Mouse (Mus musculus): Measurements from ENCODE around the gene Lrp11. TPM values are rescaled to one million over a fixed set of nuclear protein-coding genes. Genes with fewer than 3 reads are reported as not detected.

The Lrp11 gene
- total RNA-seq, 2 experiments from 2014 or later, result 197 to 200 TPM

DNA sequence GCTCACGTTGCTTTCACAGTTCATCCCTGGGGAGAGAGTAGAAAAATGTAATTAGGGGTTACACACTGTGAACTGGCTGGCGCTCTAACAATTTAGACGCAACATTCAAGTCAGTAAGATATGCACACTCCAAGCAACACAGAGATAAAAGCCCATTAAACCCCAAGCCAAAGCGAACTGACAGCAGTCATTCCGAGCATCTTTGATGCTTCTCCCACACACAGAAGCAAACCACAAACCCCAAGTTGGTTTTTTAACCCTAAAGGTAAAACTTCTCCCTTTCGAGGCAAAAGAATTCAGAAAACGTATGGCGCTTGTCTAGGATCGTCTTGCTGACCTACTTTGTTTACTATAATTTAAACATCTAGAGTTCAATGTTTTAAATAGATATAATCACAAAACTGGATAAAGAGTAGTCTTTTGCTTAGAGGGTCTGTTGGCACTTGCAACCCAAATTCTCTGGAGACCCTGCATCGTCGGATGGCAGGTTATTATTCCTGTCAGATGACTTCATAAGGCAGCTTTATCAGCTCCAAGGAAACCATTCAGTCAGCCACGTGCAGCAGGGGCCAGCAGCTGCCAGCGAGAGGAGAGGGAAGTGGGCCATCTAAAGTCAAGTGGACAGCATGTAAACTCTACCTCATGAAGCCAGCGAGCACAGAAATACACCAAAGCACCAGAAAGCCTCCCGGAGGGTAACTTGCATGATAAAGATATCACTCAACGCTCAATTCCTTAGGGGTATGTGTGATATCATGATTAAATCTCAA, 41.5 kb downstream of the Lrp11 start:
- no peak overlapping the region for H3K27ac ChIP-seq
- TF ChIP-seq CTCF (conservative IDR thresholded peaks at IDR 0.05), result no peak
- no peak overlapping the region for H3K4me3 ChIP-seq
- DNase-seq (ENCODE audit: low spot score in 2 of 2), result no peak

DNA sequence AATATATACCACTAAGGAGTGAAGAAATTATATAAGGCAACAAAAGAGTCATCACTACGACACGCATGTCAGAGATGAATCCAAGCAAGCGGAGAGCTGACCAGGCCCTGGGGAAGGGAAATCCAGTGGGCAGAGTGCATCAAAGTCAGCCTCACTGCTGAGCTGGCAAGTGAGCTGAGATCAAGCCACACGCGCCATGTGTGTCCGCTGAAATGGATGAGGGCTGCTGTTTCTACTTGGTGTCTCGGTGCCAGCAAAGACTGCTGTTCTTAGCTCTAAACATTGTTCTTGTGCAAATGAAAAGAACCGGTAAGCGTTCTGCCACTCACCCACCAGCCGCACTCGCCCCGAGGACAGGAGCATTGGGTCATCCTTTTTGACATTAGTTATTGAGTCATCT, 50.8 kb downstream of the Lrp11 start:
- Histone ChIP-seq H3K4me3 (no peak overlapping the region), H3K27ac (no peak overlapping the region)
- DNase-seq (ENCODE audit: low spot score in 2 of 2), result no peak
- TF ChIP-seq CTCF (conservative IDR thresholded peaks at IDR 0.05), result no peak

DNA sequence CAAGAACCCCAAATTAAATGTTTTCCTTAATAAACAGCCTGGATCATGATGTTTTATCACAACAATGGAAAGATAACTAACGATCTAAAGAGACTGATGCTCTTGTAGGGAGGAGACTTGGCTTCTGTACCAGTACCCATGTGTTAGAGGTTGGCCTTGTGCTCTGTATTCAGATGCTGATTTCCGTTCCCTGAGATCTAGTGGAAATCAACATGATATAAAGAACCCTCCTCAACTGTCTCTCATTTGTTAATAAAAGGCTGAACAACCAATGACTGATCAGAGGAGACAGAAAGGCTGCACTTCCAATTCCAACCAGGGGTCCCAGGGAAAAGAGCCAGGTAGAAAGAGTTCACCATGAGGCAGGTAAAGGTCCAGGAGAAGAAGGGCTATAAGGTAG, 56.3 kb downstream of the Lrp11 start:
- Histone ChIP-seq H3K4me3 (no peak overlapping the region), H3K27ac (no peak overlapping the region)
- TF ChIP-seq CTCF (conservative IDR thresholded peaks at IDR 0.05), result no peak
- DNase-seq (ENCODE audit: low spot score in 2 of 2), result no peak

DNA sequence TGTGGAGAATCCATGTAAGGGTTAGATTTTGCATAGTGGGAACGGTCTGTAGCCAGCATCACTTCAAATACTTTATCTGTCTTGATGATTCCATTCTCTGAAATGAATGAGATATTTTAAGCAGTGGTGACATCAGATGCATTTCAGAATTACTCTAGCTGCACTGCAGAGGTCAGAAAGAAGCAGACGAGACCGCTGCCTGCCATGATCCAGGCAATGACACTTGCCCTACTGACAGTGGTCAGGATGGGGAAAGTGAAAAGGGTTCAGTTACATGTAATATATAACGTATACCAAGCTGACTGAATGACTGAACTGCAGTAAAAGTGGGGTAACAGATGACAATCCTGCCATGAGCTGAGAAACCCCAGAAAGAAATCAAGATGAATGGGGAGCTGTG, 59.5 kb downstream of the Lrp11 start:
- no peak for TF ChIP-seq CTCF (conservative IDR thresholded peaks at IDR 0.05)
- no peak overlapping the region for H3K27ac ChIP-seq
- no peak for DNase-seq (ENCODE audit: low spot score in 2 of 2)
- no peak overlapping the region for H3K4me3 ChIP-seq

DNA sequence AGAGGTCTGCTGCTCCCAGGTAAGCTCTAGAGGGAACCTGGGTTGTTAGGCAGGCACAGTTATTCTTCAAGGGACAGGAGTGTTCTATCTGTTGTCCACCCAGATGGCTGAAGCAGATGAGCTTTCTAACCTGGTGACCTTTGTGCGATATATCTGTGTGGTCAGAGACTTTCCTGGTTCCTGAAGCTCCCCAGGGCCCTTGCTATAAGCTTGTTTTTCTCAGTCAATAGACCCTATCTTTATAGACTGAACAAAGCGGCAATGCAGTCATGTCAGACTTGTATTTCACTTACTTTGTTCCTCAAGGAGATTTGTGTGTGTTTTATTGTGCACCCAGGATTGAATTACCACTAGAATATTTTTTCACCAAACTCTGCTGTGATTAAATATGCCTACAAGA, 61.5 kb downstream of the Lrp11 start:
- no peak for DNase-seq (ENCODE audit: low spot score in 2 of 2)
- Histone ChIP-seq H3K4me3 (no peak overlapping the region), H3K27ac (no peak overlapping the region)
- no peak for TF ChIP-seq CTCF (conservative IDR thresholded peaks at IDR 0.05)

DNA sequence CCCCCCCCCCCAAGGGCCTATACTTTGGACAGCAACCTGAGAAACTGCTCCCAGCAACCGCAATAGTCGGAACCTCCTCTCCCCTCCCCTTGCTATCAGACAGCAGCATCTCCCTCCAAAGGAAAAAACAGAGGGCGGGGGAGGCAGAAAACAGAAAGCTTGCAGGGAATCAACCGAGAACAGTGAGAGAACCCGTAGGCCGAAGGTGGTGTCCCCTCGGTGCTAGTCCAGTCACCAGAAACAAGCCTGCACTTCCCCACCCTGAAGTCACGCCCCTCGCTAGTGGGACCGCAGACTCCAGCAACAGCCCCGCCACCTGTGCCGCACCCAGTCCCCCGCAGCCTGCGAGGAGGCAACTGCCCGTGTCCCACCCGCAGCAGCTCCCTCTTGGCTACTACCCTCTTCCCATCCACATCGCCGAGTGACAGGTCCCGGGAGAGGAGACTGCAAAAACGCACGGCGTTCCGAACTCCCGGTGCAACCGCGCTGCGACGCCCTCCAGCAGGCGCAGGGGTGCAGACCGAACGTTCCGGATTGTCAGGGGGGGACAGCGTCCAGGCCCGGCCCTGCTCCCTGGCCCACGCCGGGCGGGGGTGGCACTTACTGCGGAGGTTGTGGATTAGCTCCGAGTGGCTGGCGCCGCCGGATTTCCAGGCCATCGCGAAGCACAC, 73.0 kb downstream of the Lrp11 start:
- peak overlapping the region; percentile 72 for H3K4me3 ChIP-seq
- peak overlapping the region; percentile 99 for H3K27ac ChIP-seq
- DNase-seq (ENCODE audit: low spot score in 2 of 2), result peak; percentile 22 to 23
- 0 out of 2 replicates have a peak, but pooled peaks have one; percentile 3 for TF ChIP-seq CTCF (conservative IDR thresholded peaks at IDR 0.05)

DNA sequence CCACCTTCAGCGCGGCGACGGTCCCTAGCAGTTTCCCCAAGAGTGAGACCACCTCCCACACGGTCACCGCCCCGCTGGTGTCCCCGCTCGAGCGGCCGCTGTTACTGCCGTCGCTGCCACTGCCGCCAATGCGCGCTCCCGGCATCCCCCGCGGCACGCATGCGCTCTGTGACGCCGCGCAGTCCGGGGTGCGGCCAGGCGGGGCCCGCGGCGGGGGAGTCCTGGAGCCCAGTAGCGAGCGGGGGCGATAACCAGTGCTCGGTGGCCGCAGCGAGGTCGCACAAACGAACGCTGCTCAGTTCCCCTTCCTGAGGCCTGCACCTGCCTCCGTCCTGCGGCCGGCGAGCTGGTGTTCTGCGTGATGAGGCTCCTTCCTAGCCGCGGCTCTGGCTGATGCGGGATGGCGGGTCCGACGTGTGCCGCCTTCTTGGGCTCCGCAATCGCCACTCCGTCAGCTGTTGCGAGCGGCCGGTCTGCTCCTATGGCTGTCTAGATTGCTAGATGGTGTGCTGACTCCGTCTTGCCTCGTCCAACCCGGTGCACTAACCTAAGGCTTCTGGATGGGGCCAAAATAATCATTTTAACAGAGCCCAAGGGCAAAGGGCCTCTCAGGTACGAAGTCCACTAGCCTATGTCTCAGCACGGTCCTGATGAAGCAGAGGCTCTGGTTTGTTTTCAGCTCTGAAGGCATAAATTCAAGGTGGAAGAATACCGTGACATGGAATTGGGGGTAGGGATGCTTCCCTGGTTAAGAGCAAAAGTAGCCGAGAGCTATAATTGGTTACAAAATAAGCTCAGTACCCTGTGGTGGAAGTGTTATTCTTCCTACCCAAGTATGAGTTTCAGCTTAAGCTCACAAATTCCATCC, 73.8 kb downstream of the Lrp11 start:
- Histone ChIP-seq H3K27ac (peak overlapping the region; percentile 99), H3K4me3 (peak overlapping the region; percentile 72)
- DNase-seq (ENCODE audit: low spot score in 2 of 2), result peak; percentile 88 to 91
- no peak for TF ChIP-seq CTCF (conservative IDR thresholded peaks at IDR 0.05)

DNA sequence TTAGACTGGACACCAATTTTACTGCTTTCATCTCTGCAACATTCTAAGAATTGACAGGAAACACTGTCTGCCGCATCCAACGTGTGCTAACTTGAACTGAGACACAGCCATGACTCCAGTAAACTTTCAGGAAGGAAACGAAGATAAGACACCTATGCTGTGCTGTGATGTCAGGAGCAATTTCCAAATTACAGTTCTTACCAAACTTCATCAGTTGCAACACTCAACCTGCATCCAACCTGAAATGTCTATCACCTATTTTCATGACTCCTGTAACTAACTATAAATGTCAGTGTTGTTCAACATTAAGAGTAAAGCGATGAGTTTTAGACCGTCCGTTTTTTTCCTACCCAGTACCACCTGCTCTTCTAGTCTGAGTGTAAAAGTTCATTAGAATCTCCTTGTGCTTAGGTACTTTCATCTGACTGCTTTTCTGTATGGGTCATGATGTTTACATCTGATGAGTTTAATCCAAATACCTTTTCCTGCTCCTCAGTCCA, 74.5 kb downstream of the Lrp11 start:
- peak overlapping the region; percentile 72 for H3K4me3 ChIP-seq
- TF ChIP-seq CTCF (conservative IDR thresholded peaks at IDR 0.05), result no peak
- DNase-seq (ENCODE audit: low spot score in 2 of 2), result no peak
- H3K27ac ChIP-seq, result peak overlapping the region; percentile 99

DNA sequence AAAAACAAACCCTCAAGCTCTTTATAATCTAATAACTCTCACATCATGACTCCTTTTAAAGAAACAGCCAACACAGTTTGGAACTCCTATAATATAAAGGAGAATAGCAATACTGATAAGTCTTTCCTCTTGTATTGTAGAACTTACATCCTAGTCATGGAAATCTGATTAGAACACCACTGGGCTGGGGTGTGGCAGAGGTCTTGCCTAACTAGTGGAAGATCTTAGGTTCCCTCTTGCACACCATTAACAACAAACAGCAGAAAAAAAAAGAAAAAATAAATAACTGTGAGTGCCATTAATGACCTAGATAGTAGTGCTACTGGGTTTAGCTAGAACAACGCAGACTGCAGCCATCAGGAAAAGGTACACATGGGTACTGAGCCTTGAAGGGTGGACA, 75.3 kb downstream of the Lrp11 start:
- no peak for DNase-seq (ENCODE audit: low spot score in 2 of 2)
- TF ChIP-seq CTCF (conservative IDR thresholded peaks at IDR 0.05), result no peak
- no peak overlapping the region for H3K4me3 ChIP-seq
- no peak overlapping the region for H3K27ac ChIP-seq

DNA sequence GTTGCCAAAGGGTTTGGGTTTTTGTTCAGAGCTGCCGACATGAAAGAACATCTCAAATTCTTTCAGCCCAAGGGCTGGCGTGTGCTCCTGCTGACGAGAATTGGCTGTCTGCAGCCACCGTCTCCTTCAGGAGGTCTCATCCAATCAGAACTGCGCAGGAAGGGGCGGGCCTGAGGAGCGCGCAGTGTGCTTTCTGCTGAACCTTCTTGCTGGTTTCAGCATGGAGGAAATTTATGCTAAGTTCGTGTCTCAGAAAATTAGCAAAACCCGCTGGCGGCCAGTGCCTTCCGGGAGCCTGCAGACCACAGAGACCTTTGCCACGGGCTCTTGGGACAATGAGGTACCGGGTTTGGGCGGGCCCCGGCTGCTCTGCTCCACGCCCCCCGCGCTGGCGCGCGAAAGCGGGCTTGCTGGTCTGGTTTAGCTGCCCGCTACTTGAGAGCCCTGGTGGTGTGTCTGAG, 77.8 kb downstream of the Lrp11 start, which contains the start of gene Nup43:
Gene Nup43, plus strand, starts transcription at position 162 of the 461 bp plus-strand sequence.
- no peak for TF ChIP-seq CTCF (conservative IDR thresholded peaks at IDR 0.05)
- peak within 1 kb of the TSS; percentile 62 for H3K4me3 ChIP-seq
- peak; percentile 81 to 87 for DNase-seq (ENCODE audit: low spot score in 2 of 2)
- peak within 1 kb of the TSS; percentile 61; the same call in 1 of the 2 replicates for H3K27ac ChIP-seq

DNA sequence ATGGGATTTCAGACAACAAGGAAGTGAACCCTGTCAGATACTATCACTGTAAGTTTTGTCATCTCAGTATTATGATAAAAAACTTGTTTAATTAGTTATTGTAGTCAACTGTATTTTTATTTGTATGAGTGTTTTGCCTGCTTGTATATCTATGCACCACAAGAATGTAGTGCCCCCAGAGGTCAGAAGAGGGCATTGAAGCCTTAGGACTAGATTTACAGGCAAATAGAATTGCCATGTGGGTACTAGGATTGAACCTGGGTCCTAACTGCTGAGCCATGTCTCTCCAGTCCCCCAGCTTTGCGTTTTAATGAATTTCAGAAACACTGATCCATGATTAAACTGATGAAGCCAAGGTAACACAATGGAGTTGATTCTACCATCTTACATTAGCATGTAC, 84.1 kb downstream of the Lrp11 start:
- H3K27ac ChIP-seq, result no peak overlapping the region
- peak; percentile 73 for TF ChIP-seq CTCF (conservative IDR thresholded peaks at IDR 0.05)
- DNase-seq (ENCODE audit: low spot score in 2 of 2), result no peak
- H3K4me3 ChIP-seq, result no peak overlapping the region

Other genes with a start within 250 kb of the Lrp11 start
- under 1 TPM; 0.08 to 0.42 TPM for gene Ulbp1, start 116.2 kb upstream of the Lrp11 start, total RNA-seq (2021)
- gene Nup43, start 77.7 kb downstream of the Lrp11 start, total RNA-seq (2021), result 1 to 10 TPM; 5.8 to 8.2 TPM
- gene Pcmt1, start 91.3 kb downstream of the Lrp11 start, total RNA-seq (2021), result 100 to 1,000 TPM; 151 to 162 TPM
- gene Lats1, start 91.4 kb downstream of the Lrp11 start, total RNA-seq (2021), result 10 to 100 TPM; 32.6 to 35.8 TPM
- 10 to 100 TPM; 16.6 to 18.3 TPM for gene Katna1, start 136.2 kb downstream of the Lrp11 start, total RNA-seq (2021)
- gene Ginm1, start 203.0 kb downstream of the Lrp11 start, total RNA-seq (2021), result 10 to 100 TPM; 21.4 to 22.1 TPM
- 10 to 100 TPM; 36.3 to 38.3 TPM for gene Ppil4, start 203.1 kb downstream of the Lrp11 start, total RNA-seq (2021)
- under 1 TPM in 1 of 2 experiments, not detected in 1; 0.10 TPM for gene Zc3h12d, start 242.7 kb downstream of the Lrp11 start, total RNA-seq (2021)